Mouse (Mus musculus) forebrain, postnatal 0 days (tissue): ENCODE results near the gene Fam69b. TPM values are rescaled to one million over a fixed set of nuclear protein-coding genes. Genes with fewer than 3 reads are reported as not detected.

ENCODE experiments used
- ATAC-seq: fragments of 200-750 bp; cut with Nextera tagmentation; 2 replicates; pipeline ENCODE4 v1.8.0; 2017; ENCODE audit warnings: mild to moderate bottlenecking, moderate library complexity
- DNase-seq: peaks from one replicate; pipeline ENCODE4 v3.0.0-alpha.2; 2015
- H3K27ac ChIP-seq: fragments of 300-500 bp; sonication (generic); 2 replicates; pipeline ENCODE4 v1.5.1; 2014; ENCODE audit warnings: low read depth, mild to moderate bottlenecking, antibody characterized with exemption, low read length, moderate library complexity, mixed read lengths
- H3K27me3 ChIP-seq: fragments of 300-500 bp; sonication (generic); 2 replicates; pipeline ENCODE4 v1.6.1; 2014; ENCODE audit warnings: mild to moderate bottlenecking, low read length, mixed read lengths; ENCODE audit not compliant: insufficient read depth
- H3K36me3 ChIP-seq: fragments of 300-500 bp; sonication (generic); 2 replicates; pipeline ENCODE4 v1.6.1; 2014; ENCODE audit warnings: mild to moderate bottlenecking, moderate library complexity; ENCODE audit not compliant: insufficient read depth
- H3K4me1 ChIP-seq: fragments of 300-500 bp; sonication (generic); 2 replicates; pipeline ENCODE4 v1.6.1; 2014; ENCODE audit warnings: antibody characterized with exemption; ENCODE audit not compliant: insufficient read depth
- H3K4me2 ChIP-seq: fragments of 300-500 bp; sonication (generic); 2 replicates; pipeline ENCODE4 v1.6.1; 2014; ENCODE audit warnings: low read depth, mild to moderate bottlenecking, moderate library complexity
- H3K4me3 ChIP-seq: fragments of 300-500 bp; sonication (generic); 2 replicates; pipeline ENCODE4 v1.5.1; 2014; ENCODE audit warnings: low read depth, low read length, mixed read lengths
- H3K9ac ChIP-seq: fragments of 300-500 bp; sonication (generic); 2 replicates; pipeline ENCODE4 v1.6.1; 2014; ENCODE audit warnings: mild to moderate bottlenecking
- H3K9me3 ChIP-seq: fragments of 300-500 bp; sonication (generic); 2 replicates; pipeline ENCODE4 v1.6.1; 2016; ENCODE audit warnings: low read length
- CTCF ChIP-seq: sonication (generic); IDR thresholded peaks from 2 replicates; pipeline ENCODE4 v1.5.1; 2016; ENCODE audit warnings: antibody characterized with exemption, control low read depth, low read depth
- WGBS: fragments of 180-500 bp; shearing (Covaris S2); extraction: QIAGEN DNeasy Blood & Tissue Kit; methylation state at CpG from one replicate; pipeline ENCODE4 v1.1.7; 2014; 5-methylcytosine and 5-hydroxymethylcytosine counted together
- polyA plus RNA-seq: library from polyadenylated mRNA; unstranded; fragments of >200 nt; fragmentation: Nextera tagmentation; extraction: Ambion mirVana; gene quantifications from 2 replicates; pipeline ENCODE4 v1.2.1, GENCODE M21; 2015
- total RNA-seq: library from RNA; depleted of rRNA; stranded (reverse); fragments of >200 nt; gene quantifications from 2 replicates; pipeline ENCODE4 v1.2.3, GENCODE M21; 2014

Fam69b gene
- total and polyA plus RNA-seq, 2 experiments from 2014 or later, result 143 to 193 TPM

DNA sequence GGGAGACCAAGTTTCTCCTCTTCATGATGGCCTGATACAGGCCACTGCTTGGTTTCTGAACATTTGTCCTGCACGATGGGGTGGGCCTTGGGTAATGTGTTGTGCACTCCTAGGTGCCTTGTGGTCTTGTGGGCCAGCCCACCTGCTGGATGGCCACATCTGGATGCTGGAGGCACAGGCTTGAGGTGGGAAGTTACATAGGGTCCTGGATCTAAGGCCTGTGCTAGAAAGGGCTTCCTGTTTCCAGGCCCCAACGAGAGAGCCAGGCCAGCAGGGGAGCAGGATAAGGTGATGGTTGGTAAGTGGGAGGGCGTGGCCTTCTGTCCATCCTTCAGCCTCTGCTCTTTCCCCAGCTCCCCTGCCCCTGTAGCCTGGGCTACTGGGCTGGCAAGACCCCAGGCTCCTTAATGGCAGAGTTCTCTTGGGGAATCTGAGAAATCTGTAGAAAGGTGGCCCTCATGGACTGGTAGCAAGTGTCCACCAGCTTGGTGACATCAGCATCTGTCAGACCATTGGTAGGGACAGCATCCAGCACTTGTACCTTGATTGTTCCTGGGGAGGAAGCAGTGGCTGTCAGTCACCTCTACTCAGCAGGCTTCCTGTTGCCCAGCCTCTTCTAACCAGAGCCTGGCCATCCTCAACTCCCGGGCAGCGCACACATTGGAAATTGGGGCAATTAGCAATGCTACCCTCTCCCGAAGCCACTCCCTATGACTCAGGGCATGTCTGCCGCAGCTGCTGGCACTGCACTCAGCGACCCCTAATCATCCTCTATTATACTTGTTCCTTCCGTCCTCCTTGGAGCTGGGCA lies 34.8 kb upstream of the Fam69b start:
- Histone ChIP-seq H3K4me3 (no peak overlapping the region), H3K4me1 (no peaks in the 10 kb centered on the region), H3K27me3 (no peaks in the 10 kb centered on the region), H3K36me3 (no peaks in the 10 kb centered on the region), H3K27ac (no peak overlapping the region), H3K4me2 (no peak overlapping the region), H3K9ac (no peak overlapping the region), H3K9me3 (no peaks in the 10 kb centered on the region)
- no peak for TF ChIP-seq CTCF
- no peak for ATAC-seq
- WGBS, result 66% methylated on average over 9 of the region's 9 CpGs
- DNase-seq, result no peak

DNA sequence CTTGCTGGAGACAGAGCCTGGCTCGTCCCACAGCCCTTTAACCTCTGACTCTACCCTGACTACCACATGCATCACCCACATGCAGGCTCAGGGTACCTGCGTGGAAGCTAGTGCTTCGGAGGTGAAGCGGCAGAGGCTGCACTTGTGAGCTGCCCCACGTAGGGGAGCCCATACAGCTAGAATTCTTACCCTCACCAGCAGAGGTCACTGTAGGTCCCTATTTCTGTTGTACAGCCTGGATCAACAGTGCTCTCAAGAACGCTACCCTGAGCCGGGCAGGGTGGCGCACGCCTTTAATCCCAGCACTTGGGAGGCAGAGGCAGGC lies 34.3 kb upstream of the Fam69b start:
- Histone ChIP-seq H3K4me3 (no peak overlapping the region), H3K9ac (no peak overlapping the region), H3K27ac (no peak overlapping the region), H3K4me2 (no peak overlapping the region), H3K27me3 (no peaks in the 10 kb centered on the region), H3K9me3 (no peaks in the 10 kb centered on the region), H3K4me1 (no peaks in the 10 kb centered on the region), H3K36me3 (no peaks in the 10 kb centered on the region)
- no peak for DNase-seq
- TF ChIP-seq CTCF, result peak; percentile 43
- WGBS, result 66% methylated on average over 9 of the region's 9 CpGs
- no peak for ATAC-seq

DNA sequence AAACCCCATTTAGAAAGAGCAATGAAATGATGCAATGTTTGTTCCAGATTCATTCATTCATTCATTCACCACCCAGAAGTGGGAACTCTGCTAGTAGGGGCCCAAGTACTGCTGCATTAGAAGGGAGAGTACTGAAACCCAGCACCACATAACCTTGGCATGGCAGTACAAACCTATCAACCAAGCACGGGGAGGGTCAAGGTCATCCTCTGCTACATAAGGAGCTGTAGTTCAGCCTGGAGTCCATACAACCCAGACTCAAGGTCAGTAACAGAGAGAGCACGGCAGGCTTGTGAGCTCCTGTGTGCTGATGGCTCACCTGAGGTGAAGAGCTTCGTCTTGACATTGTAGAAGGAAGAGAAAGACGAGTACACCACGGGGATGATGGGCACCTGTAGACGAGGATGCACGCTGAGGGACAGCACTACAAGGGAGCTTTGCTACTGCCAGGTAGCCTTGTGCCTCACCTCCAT lies 33.8 kb upstream of the Fam69b start:
- no peak overlapping the region for H3K4me3 ChIP-seq
- DNase-seq (no peak), ATAC-seq (no peak)
- no peaks in the 10 kb centered on the region for H3K4me1 ChIP-seq
- no peak overlapping the region for H3K4me2 ChIP-seq
- TF ChIP-seq CTCF, result no peak
- H3K27ac ChIP-seq, result no peak overlapping the region
- no peaks in the 10 kb centered on the region for H3K9me3 ChIP-seq
- 96% methylated on average over 7 of the region's 7 CpGs for WGBS
- H3K9ac ChIP-seq, result no peak overlapping the region
- H3K36me3 ChIP-seq, result no peaks in the 10 kb centered on the region
- H3K27me3 ChIP-seq, result no peaks in the 10 kb centered on the region

DNA sequence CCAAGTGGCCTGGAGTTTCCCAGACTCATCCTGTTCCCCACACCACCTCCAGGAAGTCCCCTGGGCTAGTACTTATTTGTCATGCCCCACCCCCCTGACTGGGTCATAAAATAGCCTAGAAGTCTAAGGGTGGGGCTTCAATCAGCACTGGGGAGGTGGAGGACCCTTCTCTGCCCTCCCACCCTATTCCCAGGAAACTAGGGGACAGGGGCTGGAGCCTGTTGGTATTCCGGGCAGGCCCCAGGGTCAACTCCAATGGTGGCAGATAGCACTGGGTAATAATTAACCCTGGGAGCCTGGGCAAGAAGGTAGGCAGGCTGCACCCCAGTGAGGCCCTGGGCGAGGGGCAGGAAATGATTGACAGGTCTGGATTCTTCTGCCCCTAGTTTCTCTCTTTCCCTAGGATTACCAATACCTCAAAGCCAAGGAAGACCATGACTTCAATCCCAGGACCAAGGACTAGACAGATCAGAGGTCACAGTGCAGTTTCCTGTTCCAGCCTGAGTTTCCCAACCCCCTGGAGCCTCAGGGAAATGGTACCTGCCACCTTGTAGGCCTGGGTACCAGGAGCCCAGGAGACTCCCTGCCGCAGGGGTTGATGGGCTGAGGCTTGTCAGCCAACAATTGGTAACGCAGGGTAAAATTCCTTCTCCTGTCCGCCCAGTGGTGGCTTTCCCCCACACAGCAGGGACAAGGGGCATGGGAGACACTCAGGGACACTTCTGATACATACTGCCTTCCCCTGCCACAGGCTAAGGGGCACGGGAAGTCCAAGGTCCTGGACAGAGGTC lies 33.1 kb upstream of the Fam69b start:
- H3K4me1 ChIP-seq, result no peaks in the 10 kb centered on the region
- no peak overlapping the region for H3K4me2 ChIP-seq
- H3K27ac ChIP-seq, result no peak overlapping the region
- no peak for TF ChIP-seq CTCF
- H3K9ac ChIP-seq, result no peak overlapping the region
- no peak for ATAC-seq
- WGBS, result 86% methylated on average over 6 of the region's 6 CpGs
- no peak for DNase-seq
- H3K4me3 ChIP-seq, result no peak overlapping the region
- H3K9me3 ChIP-seq, result no peaks in the 10 kb centered on the region
- no peaks in the 10 kb centered on the region for H3K36me3 ChIP-seq
- H3K27me3 ChIP-seq, result no peaks in the 10 kb centered on the region

DNA sequence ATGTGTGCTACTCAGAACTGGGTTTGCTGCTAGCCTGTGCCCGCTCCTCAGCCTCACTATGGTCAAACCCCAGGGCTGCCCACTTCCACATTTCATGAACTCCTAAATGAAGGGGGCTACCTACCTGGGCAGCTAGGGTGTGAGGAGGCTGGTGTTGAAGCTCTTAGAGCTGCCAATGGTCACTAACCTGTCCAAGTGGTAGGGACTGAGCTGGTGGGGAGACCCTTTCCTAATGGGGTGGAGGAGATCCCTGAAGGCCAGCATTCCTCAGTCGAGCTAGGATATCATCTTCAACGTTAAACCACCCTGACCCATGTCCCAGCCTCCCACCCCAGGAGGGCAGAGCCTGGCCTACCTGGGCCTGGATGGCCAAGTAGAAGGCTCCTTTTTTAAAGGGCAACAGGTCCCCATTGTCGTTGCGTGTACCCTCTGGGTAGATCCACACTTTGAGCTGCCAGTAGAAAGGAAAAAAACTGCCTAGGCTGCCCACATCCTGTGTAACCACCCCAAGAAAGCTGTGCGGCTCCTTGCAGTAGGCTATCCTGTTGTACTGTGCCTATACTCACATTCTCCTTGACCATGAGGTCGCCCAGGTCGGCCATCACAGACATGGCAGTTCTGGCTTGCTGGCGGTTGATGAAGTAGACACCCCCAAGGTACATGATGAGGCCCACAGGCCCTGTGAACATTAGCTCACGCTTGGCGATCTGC lies 32.4 kb upstream of the Fam69b start:
- TF ChIP-seq CTCF, result no peak
- Histone ChIP-seq H3K36me3 (no peaks in the 10 kb centered on the region), H3K4me3 (no peak overlapping the region), H3K27ac (no peak overlapping the region), H3K9ac (no peak overlapping the region), H3K27me3 (no peaks in the 10 kb centered on the region), H3K9me3 (no peaks in the 10 kb centered on the region), H3K4me1 (no peaks in the 10 kb centered on the region), H3K4me2 (no peak overlapping the region)
- WGBS, result 87% methylated on average over 11 of the region's 11 CpGs
- ATAC-seq (no peak), DNase-seq (no peak)

DNA sequence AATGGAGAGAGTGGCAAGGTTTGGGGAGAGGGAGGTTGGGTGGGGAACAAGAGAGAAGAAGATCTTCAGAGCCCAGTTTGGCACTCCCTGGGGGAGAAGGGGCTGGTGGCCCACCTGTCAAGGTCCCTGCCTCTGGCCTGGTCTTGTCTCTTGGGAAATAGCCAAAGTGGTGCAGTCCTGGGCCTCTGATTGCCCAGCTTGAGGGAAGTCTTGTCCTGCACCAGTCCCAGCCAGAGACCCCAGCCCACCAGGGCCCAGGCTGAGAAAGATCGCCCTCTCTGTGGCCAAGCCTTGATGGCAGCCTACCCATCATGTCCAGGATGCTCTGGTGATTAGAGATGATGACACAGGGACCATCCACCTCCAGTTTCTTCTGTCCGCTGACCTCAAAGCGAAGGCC lies 31.4 kb upstream of the Fam69b start:
- no peak for TF ChIP-seq CTCF
- Histone ChIP-seq H3K27ac (no peak overlapping the region), H3K27me3 (no peaks in the 10 kb centered on the region), H3K4me2 (no peak overlapping the region), H3K4me1 (no peaks in the 10 kb centered on the region), H3K4me3 (no peak overlapping the region), H3K9ac (no peak overlapping the region), H3K9me3 (no peaks in the 10 kb centered on the region), H3K36me3 (no peaks in the 10 kb centered on the region)
- ATAC-seq (no peak), DNase-seq (no peak)
- WGBS, result 92% methylated on average over 3 of the region's 3 CpGs
